Mouse (Mus musculus) liver, embryonic 16.5 days (tissue): ENCODE data around the gene Fpr2. TPM values are rescaled to one million over a fixed set of nuclear protein-coding genes. Genes with fewer than 3 reads are reported as not detected.

Source experiments
- ATAC-seq: fragments of 200-750 bp; cut with Nextera tagmentation; 2 replicates; pipeline ENCODE4 v1.8.0; 2017; ENCODE audit warnings: low read depth, mild to moderate bottlenecking, moderate number of reproducible peaks, moderate library complexity
- H3K27ac ChIP-seq: fragments of 300-500 bp; sonication (generic); 2 replicates; pipeline ENCODE4 v1.5.1; 2014; ENCODE audit warnings: mild to moderate bottlenecking, low read length
- H3K27me3 ChIP-seq: fragments of 300-500 bp; sonication (generic); 2 replicates; pipeline ENCODE4 v1.6.1; 2014; ENCODE audit warnings: low read depth, low read length, mixed read lengths; ENCODE audit not compliant: control insufficient read depth, insufficient read depth
- H3K36me3 ChIP-seq: fragments of 300-500 bp; sonication (generic); 2 replicates; pipeline ENCODE4 v1.6.1; 2014; ENCODE audit warnings: mild to moderate bottlenecking; ENCODE audit not compliant: control insufficient read depth, insufficient read depth
- H3K4me1 ChIP-seq: fragments of 300-500 bp; sonication (generic); 2 replicates; pipeline ENCODE4 v1.6.1; 2014; ENCODE audit warnings: low read depth, low read length, mixed read lengths; ENCODE audit not compliant: control insufficient read depth
- H3K4me2 ChIP-seq: fragments of 300-500 bp; sonication (generic); 2 replicates; pipeline ENCODE4 v1.6.1; 2014; ENCODE audit warnings: low read depth, low read length, mixed read lengths
- H3K4me3 ChIP-seq: fragments of 300-500 bp; sonication (generic); 2 replicates; pipeline ENCODE4 v1.5.1; 2014; ENCODE audit warnings: low read depth, mild to moderate bottlenecking, low read length
- H3K9ac ChIP-seq: fragments of 300-500 bp; sonication (generic); 2 replicates; pipeline ENCODE4 v1.6.1; 2014; ENCODE audit warnings: low read depth, low read length
- H3K9me3 ChIP-seq: fragments of 300-500 bp; sonication (generic); replicated peaks from 2 replicates; pipeline ENCODE4 v1.6.1; 2016; ENCODE audit warnings: low read length; ENCODE audit not compliant: control insufficient read depth
- WGBS: fragments of 180-500 bp; shearing (Covaris S2); extraction: QIAGEN DNeasy Blood & Tissue Kit; methylation state at CpG from one replicate; pipeline ENCODE4 v1.1.7; 2014; ENCODE audit not compliant: insufficient replicate concordance; 5-methylcytosine and 5-hydroxymethylcytosine counted together
- polyA plus RNA-seq: library from polyadenylated mRNA; unstranded; fragments of >200 nt; fragmentation: Nextera tagmentation; extraction: Ambion mirVana; gene quantifications from 2 replicates; pipeline ENCODE4 v1.2.1, GENCODE M21; 2015

Gene Fpr2
- polyA plus RNA-seq, 1 experiment from 2014 or later: 5.6 TPM

DNA sequence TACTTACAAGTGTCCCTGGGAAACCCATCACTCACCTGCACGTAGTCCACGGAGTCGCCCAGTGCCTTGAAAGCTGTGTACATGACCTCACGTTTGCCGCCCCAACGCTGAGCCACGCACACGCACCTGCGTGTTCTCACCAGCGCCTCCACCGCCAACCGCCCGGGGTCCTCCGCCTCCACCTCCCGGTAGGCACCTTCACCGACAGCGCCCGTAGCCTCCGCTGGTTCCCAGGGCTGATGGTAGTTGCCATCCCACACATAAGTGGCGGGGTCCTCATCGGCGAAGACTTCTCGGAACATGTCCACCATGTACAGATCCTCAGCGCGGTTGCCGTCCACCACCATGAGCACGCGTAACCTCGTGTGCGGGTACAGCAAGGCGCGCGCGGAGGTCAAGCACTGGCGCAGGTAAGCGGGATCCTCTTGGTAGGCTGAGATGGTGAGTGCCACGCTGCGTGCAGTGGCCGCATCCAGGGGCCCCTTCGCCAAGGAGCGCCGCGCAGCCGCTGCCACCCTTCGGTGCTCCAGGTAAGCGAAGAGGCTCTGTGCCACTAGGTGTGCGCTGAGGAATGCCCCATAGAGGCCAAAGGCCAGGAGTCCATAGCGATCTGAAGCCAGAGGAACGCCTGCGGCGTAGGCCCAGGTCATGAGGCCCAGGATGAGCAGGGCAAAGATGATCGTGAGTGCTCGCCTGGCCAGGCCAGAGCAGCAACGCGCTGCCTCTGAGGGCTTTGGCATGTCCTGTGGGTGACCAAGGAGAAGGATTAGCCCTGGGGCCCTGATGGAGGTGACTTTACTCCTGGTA lies 37.5 kb upstream of the Fpr2 start:
- H3K4me1 ChIP-seq: no peaks in the 10 kb centered on the region
- no peaks in the 10 kb centered on the region for H3K36me3 ChIP-seq
- H3K27me3 ChIP-seq: peaks cover 6% of the 10 kb centered on the region
- H3K4me2 ChIP-seq: no peak overlapping the region
- H3K27ac ChIP-seq: no peak overlapping the region
- H3K9ac ChIP-seq: no peak overlapping the region
- H3K9me3 ChIP-seq: no peaks in the 10 kb centered on the region
- WGBS: 20% methylated on average over 55 of the region's 55 CpGs
- peak; percentile 21; the same call in 1 of the 2 replicates for ATAC-seq
- no peak overlapping the region for H3K4me3 ChIP-seq

- no peaks in the 10 kb centered on the region for H3K4me1 ChIP-seq
- H3K36me3 ChIP-seq: no peaks in the 10 kb centered on the region
- no peak for ATAC-seq
- H3K9ac ChIP-seq: no peak within 1 kb of the TSS
- no peak within 1 kb of the TSS for H3K4me2 ChIP-seq
- no peak within 1 kb of the TSS for H3K27ac ChIP-seq
- no peak within 1 kb of the TSS for H3K4me3 ChIP-seq
- peaks cover 3% of the 10 kb centered on the region for H3K27me3 ChIP-seq
- WGBS: 42% methylated on average over 8 of the region's 8 CpGs
- H3K9me3 ChIP-seq: no peaks in the 10 kb centered on the region
These were observed 32.4 kb upstream of the Fpr2 start, which contains the start of gene Has1 for GRCm38 (mm10) chr17:17855064-17855838. Gene Has1, minus strand, starts transcription at chr17:17855205.

- H3K9me3 ChIP-seq: no peaks in the 10 kb centered on the region
- H3K27ac ChIP-seq: no peak overlapping the region
- WGBS: 64% methylated on average over 1 of the region's 1 CpGs
- no peaks in the 10 kb centered on the region for H3K4me1 ChIP-seq
- no peaks in the 10 kb centered on the region for H3K36me3 ChIP-seq
- H3K4me3 ChIP-seq: no peak overlapping the region
- H3K4me2 ChIP-seq: no peak overlapping the region
- H3K27me3 ChIP-seq: no peaks in the 10 kb centered on the region
- peak; percentile 32; the same call in 1 of the 2 replicates for ATAC-seq
- no peak overlapping the region for H3K9ac ChIP-seq
These were observed 31.0 kb upstream of the Fpr2 start for GRCm38 (mm10) chr17:17856612-17857011.

GRCm38 (mm10) chr17:17857446-17857845 lies 30.2 kb upstream of the Fpr2 start:
- Histone ChIP-seq H3K4me2 (no peak overlapping the region), H3K27me3 (no peaks in the 10 kb centered on the region), H3K4me3 (no peak overlapping the region), H3K36me3 (no peaks in the 10 kb centered on the region), H3K27ac (no peak overlapping the region), H3K9ac (no peak overlapping the region), H3K4me1 (no peaks in the 10 kb centered on the region), H3K9me3 (no peaks in the 10 kb centered on the region)
- no peak for ATAC-seq
- whole genome bisulfite sequencing: 50% methylated on average over 1 of the region's 1 CpGs

- Histone ChIP-seq H3K27ac (no peak overlapping the region), H3K27me3 (no peaks in the 10 kb centered on the region), H3K36me3 (no peaks in the 10 kb centered on the region), H3K4me2 (no peak overlapping the region), H3K9ac (no peak overlapping the region), H3K9me3 (no peaks in the 10 kb centered on the region), H3K4me1 (no peaks in the 10 kb centered on the region), H3K4me3 (no peak overlapping the region)
- no peak for ATAC-seq
- 53% methylated on average over 3 of the region's 3 CpGs for WGBS
These were observed 27.5 kb upstream of the Fpr2 start for GRCm38 (mm10) chr17:17860110-17860509.

DNA sequence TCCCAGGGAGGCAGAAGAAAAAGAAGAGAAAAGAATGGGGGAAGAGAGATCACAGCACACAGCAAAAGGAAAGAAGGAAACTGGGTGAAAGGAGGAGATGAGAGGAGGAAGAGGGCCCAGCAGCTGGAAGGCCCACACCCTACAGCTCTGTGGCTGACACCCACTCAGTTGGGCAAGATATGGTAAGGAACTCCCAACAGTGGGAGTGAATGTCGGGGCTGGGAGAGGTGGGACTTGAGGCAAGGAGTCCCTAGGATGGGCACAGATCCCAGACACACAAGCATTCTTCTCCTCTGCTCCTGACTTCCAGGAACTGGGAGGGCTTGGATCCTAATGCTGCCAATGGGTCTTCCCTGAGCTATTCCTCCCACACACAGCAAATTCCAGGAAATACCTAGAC lies 25.3 kb upstream of the Fpr2 start:
- H3K9me3 ChIP-seq: no peaks in the 10 kb centered on the region
- H3K27me3 ChIP-seq: no peaks in the 10 kb centered on the region
- 45% methylated on average over 1 of the region's 1 CpGs for WGBS
- ATAC-seq: no peak
- no peak overlapping the region for H3K4me3 ChIP-seq
- no peaks in the 10 kb centered on the region for H3K36me3 ChIP-seq
- no peaks in the 10 kb centered on the region for H3K4me1 ChIP-seq
- H3K9ac ChIP-seq: no peak overlapping the region
- no peak overlapping the region for H3K4me2 ChIP-seq
- H3K27ac ChIP-seq: no peak overlapping the region

GRCm38 (mm10) chr17:17865168-17865567 lies 22.5 kb upstream of the Fpr2 start:
- Histone ChIP-seq H3K36me3 (no peaks in the 10 kb centered on the region), H3K9ac (no peak overlapping the region), H3K27ac (no peak overlapping the region), H3K9me3 (no peaks in the 10 kb centered on the region), H3K4me1 (no peaks in the 10 kb centered on the region), H3K4me3 (no peak overlapping the region), H3K27me3 (no peaks in the 10 kb centered on the region), H3K4me2 (no peak overlapping the region)
- peak; percentile 40; the same call in 1 of the 2 replicates for ATAC-seq
- 25% methylated on average over 2 of the region's 2 CpGs for WGBS

- Histone ChIP-seq H3K4me3 (no peak overlapping the region), H3K4me1 (no peaks in the 10 kb centered on the region), H3K9ac (no peak overlapping the region), H3K4me2 (no peak overlapping the region), H3K36me3 (no peaks in the 10 kb centered on the region), H3K27me3 (no peaks in the 10 kb centered on the region), H3K9me3 (no peaks in the 10 kb centered on the region), H3K27ac (no peak overlapping the region)
- 58% methylated on average over 11 of the region's 11 CpGs for WGBS
- peak; percentile 52; the same call in 1 of the 2 replicates for ATAC-seq
These were observed 20.7 kb upstream of the Fpr2 start for GRCm38 (mm10) chr17:17866801-17867469.
